Mouse (Mus musculus): ENCODE data around the gene Arhgap35. TPM values are rescaled to one million over a fixed set of nuclear protein-coding genes. Genes with fewer than 3 reads are reported as not detected.
A peak's percentile ranks its signal among the peaks of the same experiment; 100 is the strongest.
"Not testable (repeated sequence)": the region's sequence is repeated elsewhere in the genome, so short reads cannot be mapped to it uniquely, and the experiment has no call there.

Arhgap35 gene
- polyA plus RNA-seq (2015; fragmentation: Nextera tagmentation; extraction: Ambion mirVana), result 36.1 and 38.3 TPM in 2 replicates

- Histone ChIP-seq H3K4me1 (peaks cover 50% of the 10 kb centered on the region), H3K27me3 (replicated peaks) (peaks cover 3% of the 10 kb centered on the region; the same call in 1 of the 2 replicates), H3K36me3 (replicated peaks) (no peaks in the 10 kb centered on the region), H3K4me2 (peak within 1 kb of the TSS; percentile 86), H3K9me3 (no peaks in the 10 kb centered on the region), H3K4me3 (peak within 1 kb of the TSS; percentile 90), H3K9ac (peak within 1 kb of the TSS; percentile 99), H3K27ac (peak within 1 kb of the TSS; percentile 99)
- ATAC-seq (replicated peaks), result peak; percentile 98
- WGBS, result under 1% methylated on average over 77 of the region's 78 CpGs
These were observed at the start of gene Arhgap35 for GRCm38 (mm10) chr7:16614888-16615715. Gene Arhgap35, minus strand, starts transcription at chr7:16614993.

- H3K9me3 ChIP-seq, result no peaks in the 10 kb centered on the region
- no peaks in the 10 kb centered on the region for H3K27me3 ChIP-seq (replicated peaks)
- ATAC-seq (replicated peaks), result no peak
- WGBS, result 69% methylated on average over 12 of the region's 12 CpGs
- H3K4me3 ChIP-seq, result no peak overlapping the region
- H3K36me3 ChIP-seq (replicated peaks), result no peaks in the 10 kb centered on the region
- no peak overlapping the region for H3K4me2 ChIP-seq
- H3K9ac ChIP-seq, result no peak overlapping the region
- no peaks in the 10 kb centered on the region for H3K4me1 ChIP-seq
- no peak overlapping the region for H3K27ac ChIP-seq
These were observed 29.5 kb upstream of the Arhgap35 start for GRCm38 (mm10) chr7:16644260-16644659.

GRCm38 (mm10) chr7:16643106-16643505 lies 28.3 kb upstream of the Arhgap35 start:
- H3K9me3 ChIP-seq; H3K4me1 ChIP-seq; H3K9ac ChIP-seq; H3K4me3 ChIP-seq; H3K4me2 ChIP-seq; ATAC-seq (replicated peaks); H3K27me3 ChIP-seq (replicated peaks); H3K27ac ChIP-seq; H3K36me3 ChIP-seq (replicated peaks): not testable (repeated sequence)
- WGBS, result 77% methylated on average over 4 of the region's 4 CpGs

GRCm38 (mm10) chr7:16639028-16639427 lies 24.2 kb upstream of the Arhgap35 start:
- H3K27ac ChIP-seq, result no peak overlapping the region
- H3K4me2 ChIP-seq, result no peak overlapping the region
- H3K27me3 ChIP-seq (replicated peaks), result no peaks in the 10 kb centered on the region
- ATAC-seq (replicated peaks), result no peak
- no peaks in the 10 kb centered on the region for H3K36me3 ChIP-seq (replicated peaks)
- 77% methylated on average over 3 of the region's 3 CpGs for WGBS
- H3K4me1 ChIP-seq, result no peaks in the 10 kb centered on the region
- no peaks in the 10 kb centered on the region for H3K9me3 ChIP-seq
- H3K4me3 ChIP-seq, result no peak overlapping the region
- H3K9ac ChIP-seq, result no peak overlapping the region

GRCm38 (mm10) chr7:16635116-16635515 lies 20.3 kb upstream of the Arhgap35 start:
- no peak overlapping the region for H3K9ac ChIP-seq
- ATAC-seq (replicated peaks), result no peak
- WGBS, result 66% methylated on average over 3 of the region's 3 CpGs

GRCm38 (mm10) chr7:16633913-16634312 lies 19.1 kb upstream of the Arhgap35 start:
- not testable (repeated sequence) for H3K4me3 ChIP-seq; H3K4me1 ChIP-seq; H3K36me3 ChIP-seq (replicated peaks); ATAC-seq (replicated peaks); H3K4me2 ChIP-seq; H3K27me3 ChIP-seq (replicated peaks); H3K9ac ChIP-seq; H3K9me3 ChIP-seq; H3K27ac ChIP-seq
- 14% methylated on average over 10 of the region's 10 CpGs for WGBS

More at GRCm38 (mm10) chr7:16635116-16635515, 20.3 kb upstream of the Arhgap35 start:
- H3K27ac ChIP-seq, result no peak overlapping the region
- no peaks in the 10 kb centered on the region for H3K9me3 ChIP-seq
- no peaks in the 10 kb centered on the region for H3K27me3 ChIP-seq (replicated peaks)
- H3K4me1 ChIP-seq, result no peaks in the 10 kb centered on the region
- H3K36me3 ChIP-seq (replicated peaks), result no peaks in the 10 kb centered on the region
- H3K4me2 ChIP-seq, result no peak overlapping the region
- no peak overlapping the region for H3K4me3 ChIP-seq

GRCm38 (mm10) chr7:16631932-16632331 lies 17.1 kb upstream of the Arhgap35 start:
- 70% methylated on average over 4 of the region's 4 CpGs for WGBS
- Histone ChIP-seq H3K4me3 (no peak overlapping the region), H3K4me2 (no peak overlapping the region), H3K9me3 (no peaks in the 10 kb centered on the region), H3K4me1 (peaks cover 3% of the 10 kb centered on the region), H3K27me3 (replicated peaks) (no peaks in the 10 kb centered on the region), H3K27ac (no peak overlapping the region), H3K9ac (no peak overlapping the region), H3K36me3 (replicated peaks) (no peaks in the 10 kb centered on the region)
- ATAC-seq (replicated peaks), result no peak

GRCm38 (mm10) chr7:16631025-16631424 lies 16.2 kb upstream of the Arhgap35 start:
- Histone ChIP-seq H3K9me3 (no peaks in the 10 kb centered on the region), H3K27me3 (replicated peaks) (no peaks in the 10 kb centered on the region), H3K27ac (no peak overlapping the region), H3K4me1 (peaks cover 3% of the 10 kb centered on the region), H3K9ac (no peak overlapping the region), H3K36me3 (replicated peaks) (no peaks in the 10 kb centered on the region), H3K4me2 (no peak overlapping the region), H3K4me3 (no peak overlapping the region)
- no peak for ATAC-seq (replicated peaks)
- 86% methylated on average over 4 of the region's 4 CpGs for WGBS

- no peak overlapping the region for H3K4me2 ChIP-seq
- H3K9ac ChIP-seq, result no peak overlapping the region
- no peaks in the 10 kb centered on the region for H3K36me3 ChIP-seq (replicated peaks)
- H3K4me3 ChIP-seq, result no peak overlapping the region
- H3K27ac ChIP-seq, result no peak overlapping the region
- no peaks in the 10 kb centered on the region for H3K27me3 ChIP-seq (replicated peaks)
- WGBS, result 19% methylated on average over 10 of the region's 10 CpGs
- peak; percentile 67 for ATAC-seq (replicated peaks)
- no peaks in the 10 kb centered on the region for H3K9me3 ChIP-seq
- peaks cover 3% of the 10 kb centered on the region for H3K4me1 ChIP-seq
These were observed 15.0 kb upstream of the Arhgap35 start for GRCm38 (mm10) chr7:16629598-16630296.

GRCm38 (mm10) chr7:16628096-16628771 lies 13.4 kb upstream of the Arhgap35 start:
- Histone ChIP-seq H3K27me3 (replicated peaks) (no peaks in the 10 kb centered on the region), H3K4me3 (no peak overlapping the region), H3K36me3 (replicated peaks) (no peaks in the 10 kb centered on the region), H3K4me2 (peak overlapping the region; percentile 29), H3K9me3 (no peaks in the 10 kb centered on the region), H3K9ac (peak overlapping the region; percentile 6; the same call in 1 of the 2 replicates), H3K27ac (no peak overlapping the region), H3K4me1 (peaks cover 3% of the 10 kb centered on the region)
- WGBS, result 34% methylated on average over 12 of the region's 12 CpGs
- peak; percentile 84 for ATAC-seq (replicated peaks)

GRCm38 (mm10) chr7:16623687-16624086 lies 8.9 kb upstream of the Arhgap35 start:
- Histone ChIP-seq H3K36me3 (replicated peaks) (no peaks in the 10 kb centered on the region), H3K4me3 (no peak overlapping the region), H3K9me3 (no peaks in the 10 kb centered on the region), H3K9ac (no peak overlapping the region), H3K4me1 (peaks cover 9% of the 10 kb centered on the region), H3K4me2 (no peak overlapping the region), H3K27ac (no peak overlapping the region), H3K27me3 (replicated peaks) (no peaks in the 10 kb centered on the region; the same call in 1 of the 2 replicates)
- no peak for ATAC-seq (replicated peaks)

GRCm38 (mm10) chr7:16623131-16623530 lies 8.3 kb upstream of the Arhgap35 start:
- Histone ChIP-seq H3K4me3 (no peak overlapping the region), H3K27me3 (replicated peaks) (peaks cover 3% of the 10 kb centered on the region; the same call in 1 of the 2 replicates), H3K9me3 (no peaks in the 10 kb centered on the region), H3K27ac (no peak overlapping the region), H3K4me2 (no peak overlapping the region), H3K4me1 (peaks cover 9% of the 10 kb centered on the region; the same call in 1 of the 2 replicates), H3K9ac (no peak overlapping the region), H3K36me3 (replicated peaks) (no peaks in the 10 kb centered on the region)
- no peak for ATAC-seq (replicated peaks)
- 71% methylated on average over 4 of the region's 4 CpGs for WGBS

Data from midbrain, embryonic 15.5 days (tissue).